Mouse (Mus musculus) CH12.LX (cell line): Measurements from ENCODE around the gene Fam162a.

Source experiments
- ETS1 ChIP-seq: conservative IDR thresholded peaks from 2 replicates; pipeline ENCODE4 v1.6.1; 2012; ENCODE audit warnings: low read depth, mild to moderate bottlenecking, inconsistent platforms, low read length, improper control_type of control experiment, moderate library complexity
- MAFK ChIP-seq: IDR thresholded peaks from 2 replicates; pipeline ENCODE4 v1.6.1; 2011; ENCODE audit warnings: low read length, improper control_type of control experiment; ENCODE audit not compliant: insufficient replicate concordance
- MAZ ChIP-seq: IDR thresholded peaks from 2 replicates; pipeline ENCODE4 v1.6.1; 2012; ENCODE audit warnings: low read depth, mild to moderate bottlenecking, inconsistent platforms, low read length, improper control_type of control experiment, moderate library complexity
- MYC ChIP-seq: IDR thresholded peaks from 2 replicates; pipeline ENCODE4 v1.6.1; 2011; ENCODE audit warnings: low read depth, mild to moderate bottlenecking, improper control_type of control experiment, low read length
- PAX5 ChIP-seq: IDR thresholded peaks from 2 replicates; pipeline ENCODE4 v1.6.1; 2012; ENCODE audit warnings: low read length, inconsistent platforms, mixed read lengths

DNA sequence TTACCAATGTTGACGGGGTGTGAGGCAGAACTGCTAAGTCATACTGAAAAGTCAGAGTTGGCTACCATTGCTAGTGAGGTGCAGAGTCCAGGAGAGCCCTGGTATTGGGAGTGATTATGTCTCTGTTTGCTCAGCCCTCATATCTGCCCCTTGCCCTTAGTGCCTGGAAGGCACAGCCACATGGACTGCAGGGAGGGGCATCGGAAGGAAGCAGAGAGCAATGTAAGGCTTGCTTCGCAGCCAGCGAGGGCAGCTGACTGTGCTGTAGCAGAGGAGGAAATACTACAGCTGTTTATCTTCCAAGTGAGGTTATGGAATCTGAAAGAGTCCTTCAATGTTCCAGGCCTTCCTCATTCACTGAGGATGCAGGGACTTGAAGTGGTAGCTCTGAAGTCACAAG is 16.5 kb upstream of the Fam162a start:
- TF ChIP-seq ETS1 (no peak), PAX5 (no peak), MAFK (no peak), MAZ (no peak), MYC (no peak)
